Mouse (Mus musculus): ENCODE measurements around the gene Tle4.
A peak's percentile ranks its signal among the peaks of the same experiment; 100 is the strongest.

The Tle4 gene

GRCm38 (mm10) chr19:14466020-14466419 is 131.8 kb downstream of the Tle4 start:
- DNase-seq (ENCODE audit: low read depth, low spot score), result no peak

GRCm38 (mm10) chr19:14463281-14464079 is 134.4 kb downstream of the Tle4 start:
- no peak for DNase-seq (ENCODE audit: low read depth, low spot score)

GRCm38 (mm10) chr19:14453486-14453885 is 144.4 kb downstream of the Tle4 start:
- no peak for DNase-seq (ENCODE audit: low read depth, low spot score)

- DNase-seq (ENCODE audit: low read depth, low spot score), result no peak
These were observed 146.5 kb downstream of the Tle4 start for GRCm38 (mm10) chr19:14451329-14451728.

- DNase-seq (ENCODE audit: low read depth, low spot score), result peak; percentile 8
These were observed 148.1 kb downstream of the Tle4 start for GRCm38 (mm10) chr19:14449738-14450137.

- DNase-seq (ENCODE audit: low read depth, low spot score), result no peak
These were observed 149.3 kb downstream of the Tle4 start for GRCm38 (mm10) chr19:14448586-14448985.

GRCm38 (mm10) chr19:14447474-14447873 is 150.4 kb downstream of the Tle4 start:
- DNase-seq (ENCODE audit: low read depth, low spot score), result no peak

GRCm38 (mm10) chr19:14441861-14442260 is 156.0 kb downstream of the Tle4 start:
- no peak for DNase-seq (ENCODE audit: low read depth, low spot score)

GRCm38 (mm10) chr19:14437226-14437625 is 160.6 kb downstream of the Tle4 start:
- DNase-seq (ENCODE audit: low read depth, low spot score), result no peak

GRCm38 (mm10) chr19:14436567-14436966 is 161.3 kb downstream of the Tle4 start:
- DNase-seq (ENCODE audit: low read depth, low spot score), result no peak

GRCm38 (mm10) chr19:14435681-14436376 is 162.0 kb downstream of the Tle4 start:
- DNase-seq (ENCODE audit: low read depth, low spot score), result no peak

- no peak for DNase-seq (ENCODE audit: low read depth, low spot score)
These were observed 164.0 kb downstream of the Tle4 start for GRCm38 (mm10) chr19:14433900-14434299.

GRCm38 (mm10) chr19:14432436-14432835 is 165.4 kb downstream of the Tle4 start:
- DNase-seq (ENCODE audit: low read depth, low spot score), result no peak

- DNase-seq (ENCODE audit: low read depth, low spot score), result no peak
These were observed 170.9 kb downstream of the Tle4 start for GRCm38 (mm10) chr19:14426920-14427319.

GRCm38 (mm10) chr19:14426244-14426868 is 171.5 kb downstream of the Tle4 start:
- DNase-seq (ENCODE audit: low read depth, low spot score), result no peak

- DNase-seq (ENCODE audit: low read depth, low spot score), result no peak
These were observed 172.7 kb downstream of the Tle4 start for GRCm38 (mm10) chr19:14425122-14425521.

GRCm38 (mm10) chr19:14424016-14424964 is 173.6 kb downstream of the Tle4 start:
- DNase-seq (ENCODE audit: low read depth, low spot score), result no peak

- DNase-seq (ENCODE audit: low read depth, low spot score), result no peak
These were observed 176.2 kb downstream of the Tle4 start for GRCm38 (mm10) chr19:14421691-14422090.

- no peak for DNase-seq (ENCODE audit: low read depth, low spot score)
These were observed 178.0 kb downstream of the Tle4 start for GRCm38 (mm10) chr19:14419886-14420285.

- DNase-seq (ENCODE audit: low read depth, low spot score), result no peak
These were observed 181.0 kb downstream of the Tle4 start for GRCm38 (mm10) chr19:14416845-14417244.

- DNase-seq (ENCODE audit: low read depth, low spot score), result no peak
These were observed 181.9 kb downstream of the Tle4 start for GRCm38 (mm10) chr19:14415996-14416395.
